Mouse (Mus musculus): ENCODE measurements around the gene Zfp839. TPM values are rescaled to one million over a fixed set of nuclear protein-coding genes. Genes with fewer than 3 reads are reported as not detected.

Gene Zfp839
- total and polyA plus RNA-seq, 3 experiments = 4.2 to 5.0 TPM; not detected in 1

DNA sequence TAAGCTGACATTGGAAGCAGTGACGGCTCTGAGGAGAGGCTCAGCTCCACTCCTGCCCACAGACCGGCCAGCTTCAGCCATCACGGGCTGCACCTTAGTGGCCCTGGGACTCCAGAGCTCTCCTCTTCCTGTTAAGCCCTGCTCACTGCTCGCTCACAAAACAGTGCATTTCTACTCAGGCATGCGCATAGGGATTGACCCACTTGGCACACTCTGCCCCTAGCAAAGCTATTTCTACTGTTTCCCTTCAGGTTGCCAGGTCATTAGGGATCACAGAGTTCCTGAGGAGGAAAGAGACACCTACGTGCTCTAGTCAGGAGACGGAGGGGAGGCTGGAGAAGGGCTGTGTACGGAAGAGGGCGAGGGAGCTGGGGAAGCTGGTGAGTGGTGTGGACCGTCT lies 15.9 kb downstream of the Zfp839 start:
- Histone ChIP-seq H3K9me3 (replicated peaks; ENCODE audit: insufficient read depth, low read length) (no peaks in the 10 kb centered on the region), H3K36me3 (ENCODE audit: control insufficient read depth in 1 of 2, insufficient read depth in 2 of 2, low read length in 2 of 2) (peaks cover 0 to 7% of the 10 kb centered on the region in 2 experiments; a peak in 3 of 4 replicates), H3K9ac (ENCODE audit: control insufficient read depth, low read depth, low read length, poor library complexity, severe bottlenecking) (no peak overlapping the region), H3K27ac (ENCODE audit: control insufficient read depth, low read depth, low read length) (no peak overlapping the region), H3K79me2 (ENCODE audit: control insufficient read depth, insufficient read depth, low read length, poor library complexity) (no peaks in the 10 kb centered on the region), H3K4me1 (ENCODE audit: control insufficient read depth in 1 of 2, insufficient read depth in 2 of 2, low read length in 2 of 2) (peaks cover 0 to 19% of the 10 kb centered on the region in 2 experiments; a peak in 2 of 4 replicates), H3K27me3 (ENCODE audit: control insufficient read depth in 1 of 2, insufficient read depth in 2 of 2, low read length in 2 of 2) (no peaks in the 10 kb centered on the region), H3K4me3 (ENCODE audit: control insufficient read depth in 1 of 2, insufficient read depth in 1 of 2, low read depth in 2 of 2, low read length in 2 of 2) (no peak overlapping the region)
- no peak for DNase-seq (ENCODE audit: low read depth, low spot score)
- TF ChIP-seq GATA1 (IDR thresholded peaks at IDR 0.05; ENCODE audit: low read depth, low read length) (no peak), ETS1 (IDR thresholded peaks at IDR 0.05; ENCODE audit: low read depth, low read length) (no peak), MYB (IDR thresholded peaks at IDR 0.05; ENCODE audit: low read depth, low read length) (no peak), CTCF (IDR thresholded peaks at IDR 0.05 in 2 of 3, conservative IDR thresholded peaks at IDR 0.05 in 1 of 3; ENCODE audit: control insufficient read depth in 1 of 3, insufficient read depth in 1 of 3, low read depth in 2 of 3, low read length in 3 of 3, poor library complexity in 1 of 3, severe bottlenecking in 1 of 3) (no peak), USF2 (IDR thresholded peaks at IDR 0.05; ENCODE audit: borderline replicate concordance in 1 of 2, insufficient read depth in 1 of 2, low read depth in 1 of 2, low read length in 2 of 2) (no peak), JUND (IDR thresholded peaks at IDR 0.05; ENCODE audit: low read depth, low read length) (no peak), MAX (IDR thresholded peaks at IDR 0.05; ENCODE audit: low read length) (no peak), NELFE (IDR thresholded peaks at IDR 0.05; ENCODE audit: low read depth, low read length) (no peak), CHD1 (IDR thresholded peaks at IDR 0.05; ENCODE audit: low read depth, low read length) (no peak), UBTF (IDR thresholded peaks at IDR 0.05; ENCODE audit: borderline replicate concordance, insufficient read depth, low read depth, low read length) (no peak), CHD2 (IDR thresholded peaks at IDR 0.05; ENCODE audit: low read length) (no peak), POLR2AphosphoS2 (IDR thresholded peaks at IDR 0.05; ENCODE audit: low read length) (no peak), NRF1 (IDR thresholded peaks at IDR 0.05; ENCODE audit: insufficient read depth, low read depth, low read length, poor library complexity, severe bottlenecking) (no peak), MYC (IDR thresholded peaks at IDR 0.05; ENCODE audit: low read depth, low read length) (no peak), RCOR1 (IDR thresholded peaks at IDR 0.05; ENCODE audit: low read depth, low read length) (no peak)

DNA sequence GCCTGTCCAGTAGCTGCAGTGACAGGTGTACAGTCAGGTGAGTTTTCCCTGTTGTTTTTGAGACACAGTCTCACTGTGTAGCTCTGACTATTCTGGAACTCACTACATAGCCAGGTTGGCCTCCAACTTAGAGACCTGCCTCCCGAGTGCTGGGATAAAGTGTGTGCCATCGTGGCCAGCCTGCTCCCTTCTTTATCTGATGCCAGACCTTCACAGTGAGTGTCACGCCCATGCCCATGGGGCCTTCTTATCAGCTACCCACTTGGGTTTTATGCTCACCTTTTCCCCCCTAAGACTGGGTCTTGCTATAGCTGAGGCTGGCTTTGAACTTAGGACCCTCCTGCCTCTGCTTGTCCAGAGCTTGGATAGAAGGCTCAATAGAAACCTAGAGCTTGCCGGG lies 20.1 kb downstream of the Zfp839 start:
- Histone ChIP-seq H3K4me3 (ENCODE audit: control insufficient read depth in 1 of 2, insufficient read depth in 1 of 2, low read depth in 2 of 2, low read length in 2 of 2) (no peak overlapping the region), H3K9ac (ENCODE audit: control insufficient read depth, low read depth, low read length, poor library complexity, severe bottlenecking) (no peak overlapping the region), H3K79me2 (ENCODE audit: control insufficient read depth, insufficient read depth, low read length, poor library complexity) (no peaks in the 10 kb centered on the region), H3K27me3 (ENCODE audit: control insufficient read depth in 1 of 2, insufficient read depth in 2 of 2, low read length in 2 of 2) (no peaks in the 10 kb centered on the region), H3K9me3 (replicated peaks; ENCODE audit: insufficient read depth, low read length) (no peaks in the 10 kb centered on the region), H3K27ac (ENCODE audit: control insufficient read depth, low read depth, low read length) (no peak overlapping the region), H3K4me1 (ENCODE audit: control insufficient read depth in 1 of 2, insufficient read depth in 2 of 2, low read length in 2 of 2) (peaks cover 0 to 9% of the 10 kb centered on the region in 2 experiments; a peak in 2 of 4 replicates), H3K36me3 (ENCODE audit: control insufficient read depth in 1 of 2, insufficient read depth in 2 of 2, low read length in 2 of 2) (peaks cover 0 to 7% of the 10 kb centered on the region in 2 experiments; a peak in 2 of 4 replicates)
- DNase-seq (ENCODE audit: low read depth, low spot score) = no peak
- TF ChIP-seq GATA1 (IDR thresholded peaks at IDR 0.05; ENCODE audit: low read depth, low read length) (no peak), ZKSCAN1 (IDR thresholded peaks at IDR 0.05; ENCODE audit: low read depth, low read length) (no peak), GABPA (IDR thresholded peaks at IDR 0.05; ENCODE audit: low read depth, low read length) (no peak), POLR2AphosphoS5 (IDR thresholded peaks at IDR 0.05; ENCODE audit: borderline replicate concordance, low read depth, low read length) (no peak), JUND (IDR thresholded peaks at IDR 0.05; ENCODE audit: low read depth, low read length) (no peak), ZC3H11A (IDR thresholded peaks at IDR 0.05; ENCODE audit: low read depth, low read length) (no peak)
